Mouse (Mus musculus) myocyte (in vitro differentiated cells): ENCODE data around the gene Zfp69. TPM values are rescaled to one million over a fixed set of nuclear protein-coding genes. Genes with fewer than 3 reads are reported as not detected.

Experiments used
- H3K27me3 ChIP-seq: one replicate; pipeline ENCODE4 v1.6.1; 2011; ENCODE audit not compliant: control insufficient read depth, insufficient read depth, insufficient read length
- H3K36me3 ChIP-seq: one replicate; pipeline ENCODE4 v1.6.1; 2011; ENCODE audit not compliant: control insufficient read depth, insufficient read depth
- H3K4me2 ChIP-seq: one replicate; pipeline ENCODE4 v1.6.1; 2011; ENCODE audit warnings: low read depth, control low read depth
- H3K4me3 ChIP-seq: one replicate; pipeline ENCODE4 v1.5.1; 2011; ENCODE audit warnings: mild to moderate bottlenecking, control low read depth, moderate library complexity
- H3K79me2 ChIP-seq: one replicate; pipeline ENCODE4 v1.6.1; 2011; ENCODE audit not compliant: control insufficient read depth, insufficient read depth
- H3ac ChIP-seq: one replicate; pipeline ENCODE4 v1.6.1; 2011; ENCODE audit not compliant: control insufficient read depth, insufficient read length
- CEBPB ChIP-seq: IDR thresholded peaks from 2 replicates; pipeline ENCODE4 v1.6.1; 2011; ENCODE audit warnings: mild to moderate bottlenecking, moderate library complexity; ENCODE audit not compliant: poor library complexity, insufficient read depth, severe bottlenecking
- E2F4 ChIP-seq: IDR thresholded peaks from one replicate; pipeline ENCODE4 v1.6.1; 2011; ENCODE audit warnings: mild to moderate bottlenecking, control low read depth, moderate library complexity; ENCODE audit not compliant: insufficient read depth
- MAX ChIP-seq: IDR thresholded peaks from one replicate; pipeline ENCODE4 v1.6.1; 2011; ENCODE audit warnings: low read depth, mild to moderate bottlenecking, control low read depth
- MYOD1 ChIP-seq, 3 experiments: IDR thresholded peaks; one replicate each; pipeline ENCODE4 v1.6.1; 2011; ENCODE audit warnings: control low read depth in 2 of 3, low read depth in 2 of 3, mild to moderate bottlenecking in 2 of 3, moderate library complexity in 1 of 3; ENCODE audit not compliant: insufficient read length in 2 of 3, control insufficient read depth in 1 of 3
- MYOG ChIP-seq, 3 experiments: IDR thresholded peaks; one replicate each; pipeline ENCODE4 v1.6.1; 2011; ENCODE audit warnings: control low read depth in 2 of 3, low read depth in 2 of 3, mild to moderate bottlenecking in 2 of 3; ENCODE audit not compliant: insufficient read length in 2 of 3, control insufficient read depth in 1 of 3, insufficient read depth in 1 of 3
- POLR2A ChIP-seq: IDR thresholded peaks from one replicate; pipeline ENCODE4 v1.6.1; 2011; ENCODE audit warnings: low read depth, mild to moderate bottlenecking, control low read depth, moderate library complexity; ENCODE audit not compliant: insufficient read length
- POLR2AphosphoS2 ChIP-seq: IDR thresholded peaks from one replicate; pipeline ENCODE4 v1.6.1; 2011; ENCODE audit warnings: low read depth, control low read depth; ENCODE audit not compliant: insufficient read length
- REST ChIP-seq: IDR thresholded peaks from one replicate; pipeline ENCODE4 v1.6.1; 2011; ENCODE audit warnings: mild to moderate bottlenecking, control low read depth, moderate library complexity; ENCODE audit not compliant: insufficient read depth, insufficient read length
- SRF ChIP-seq: IDR thresholded peaks from one replicate; pipeline ENCODE4 v1.6.1; 2011; ENCODE audit warnings: low read depth; ENCODE audit not compliant: control insufficient read depth, insufficient read length
- TCF12 ChIP-seq: IDR thresholded peaks from one replicate; pipeline ENCODE4 v1.6.1; 2011; ENCODE audit warnings: mild to moderate bottlenecking, control low read depth; ENCODE audit not compliant: poor library complexity, insufficient read depth, severe bottlenecking
- TCF3 ChIP-seq: IDR thresholded peaks from one replicate; pipeline ENCODE4 v1.6.1; 2011; ENCODE audit warnings: low read depth, control low read depth; ENCODE audit not compliant: insufficient read length
- USF1 ChIP-seq: IDR thresholded peaks from one replicate; pipeline ENCODE4 v1.6.1; 2011; ENCODE audit warnings: low read depth, mild to moderate bottlenecking, control low read depth, moderate library complexity
- polyA plus RNA-seq: library from polyadenylated mRNA; unstranded; fragments of >200 nt; fragmentation: generic; extraction: Trizol; gene quantifications from one replicate; pipeline ENCODE4 v1.2.1, GENCODE M21; 2012; ENCODE audit warnings: missing spikeins

Zfp69 gene
- polyA plus RNA-seq, 1 experiment, result 0.61 TPM

DNA sequence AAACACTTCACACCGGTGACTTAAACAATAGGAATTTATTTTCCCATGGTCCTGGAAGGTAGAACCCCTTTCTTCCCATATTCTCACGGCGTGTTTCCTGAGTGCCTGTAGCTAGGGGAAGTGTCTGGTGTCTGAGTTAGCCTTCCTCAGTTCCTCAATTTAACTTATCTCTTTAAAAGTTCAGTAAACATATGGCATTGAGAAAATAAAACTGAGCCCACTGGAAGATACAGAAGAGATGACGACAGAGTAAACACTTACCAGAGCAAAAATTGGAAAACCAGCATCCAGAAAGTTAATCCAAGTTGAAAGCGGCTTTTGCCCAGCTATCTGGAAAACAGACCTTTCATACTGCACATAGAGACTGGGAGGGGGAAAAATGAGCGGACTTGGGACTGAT, 664 bp upstream of the Zfp69 start:
- TF ChIP-seq POLR2A (no peak), TCF12 (no peak), CEBPB (no peak), POLR2AphosphoS2 (no peak), TCF3 (no peak), MAX (no peak)
- no peak overlapping the region for H3ac ChIP-seq
- no peaks in the 10 kb centered on the region for H3K79me2 ChIP-seq
- peak overlapping the region; percentile 49 for H3K4me3 ChIP-seq
- peak overlapping the region; percentile 93 for H3K4me2 ChIP-seq
- no peaks in the 10 kb centered on the region for H3K27me3 ChIP-seq
- peaks cover 4% of the 10 kb centered on the region for H3K36me3 ChIP-seq

DNA sequence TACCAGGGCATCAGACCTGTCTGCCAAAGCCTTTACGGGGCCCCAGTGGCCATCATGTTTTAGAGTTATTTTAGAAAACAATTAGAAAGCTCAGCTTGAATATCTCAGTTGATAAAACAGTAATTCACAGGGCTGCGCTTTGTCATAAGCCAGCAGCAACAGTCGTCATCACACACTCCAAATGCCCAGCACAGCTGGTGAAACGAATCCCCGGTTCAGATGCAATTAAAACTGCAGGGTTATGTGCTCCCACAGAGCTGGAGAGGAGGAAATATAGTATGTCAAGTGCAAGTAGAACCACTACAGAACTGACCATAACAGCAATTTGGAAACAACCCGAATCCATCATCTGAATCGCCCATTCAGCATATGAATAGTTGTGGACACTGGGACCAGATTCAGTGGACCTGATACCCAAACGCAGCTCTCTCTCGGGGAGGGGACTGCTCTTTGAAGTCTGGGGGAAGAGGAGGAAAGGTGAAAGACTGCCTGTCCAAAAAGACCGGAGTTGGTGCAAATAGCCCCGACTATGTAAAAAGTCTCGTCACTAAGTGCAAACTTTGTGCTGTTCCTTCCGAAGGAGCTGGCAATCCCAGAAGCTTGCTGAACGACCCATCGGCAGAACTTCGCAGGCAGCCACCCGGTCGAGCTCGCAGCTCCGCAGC, 604 bp downstream of the Zfp69 start:
- H3K4me3 ChIP-seq, result peak overlapping the region; percentile 49
- peak overlapping the region; percentile 100 for H3K4me2 ChIP-seq
- H3ac ChIP-seq, result peak overlapping the region; percentile 37
- H3K36me3 ChIP-seq, result peaks cover 4% of the 10 kb centered on the region
- no peaks in the 10 kb centered on the region for H3K27me3 ChIP-seq
- H3K79me2 ChIP-seq, result no peaks in the 10 kb centered on the region
- TF ChIP-seq TCF12 (no peak), REST (no peak), CEBPB (no peak), MAX (no peak), USF1 (no peak), POLR2AphosphoS2 (no peak), SRF (no peak), MYOD1 (IDR thresholded peaks at IDR 0.05; ENCODE audit: control insufficient read depth in 1 of 3, insufficient read length in 2 of 3, low read depth in 2 of 3) (no peak), TCF3 (no peak)

GRCm38 (mm10) chr4:120948938-120949337, 2.6 kb downstream of the Zfp69 start:
- TF ChIP-seq MYOG (IDR thresholded peaks at IDR 0.05; ENCODE audit: control insufficient read depth in 1 of 3, insufficient read depth in 1 of 3, insufficient read length in 2 of 3, low read depth in 2 of 3), result no peak
- no peak for TF ChIP-seq POLR2AphosphoS2
- no peak for TF ChIP-seq REST
- TF ChIP-seq POLR2A, result no peak
- no peak for TF ChIP-seq E2F4
- H3K4me3 ChIP-seq, result no peak overlapping the region
- no peak overlapping the region for H3ac ChIP-seq
- no peak overlapping the region for H3K4me2 ChIP-seq
- peaks cover 4% of the 10 kb centered on the region for H3K36me3 ChIP-seq
- no peaks in the 10 kb centered on the region for H3K79me2 ChIP-seq
- H3K27me3 ChIP-seq, result no peaks in the 10 kb centered on the region

GRCm38 (mm10) chr4:120935006-120935405, 16.5 kb downstream of the Zfp69 start:
- no peaks in the 10 kb centered on the region for H3K79me2 ChIP-seq
- H3K36me3 ChIP-seq, result peaks cover 10% of the 10 kb centered on the region
- no peak overlapping the region for H3K4me2 ChIP-seq
- H3K4me3 ChIP-seq, result no peak overlapping the region
- no peaks in the 10 kb centered on the region for H3K27me3 ChIP-seq
- no peak overlapping the region for H3ac ChIP-seq
- TF ChIP-seq MAX, result no peak
- TF ChIP-seq SRF, result no peak
- TF ChIP-seq MYOD1 (IDR thresholded peaks at IDR 0.05; ENCODE audit: control insufficient read depth in 1 of 3, insufficient read length in 2 of 3, low read depth in 2 of 3), result no peak
- TF ChIP-seq CEBPB, result no peak
- no peak for TF ChIP-seq TCF3
- no peak for TF ChIP-seq REST
- no peak for TF ChIP-seq TCF12
- TF ChIP-seq POLR2A, result no peak
- no peak for TF ChIP-seq USF1
- TF ChIP-seq MYOG (IDR thresholded peaks at IDR 0.05; ENCODE audit: control insufficient read depth in 1 of 3, insufficient read depth in 1 of 3, insufficient read length in 2 of 3, low read depth in 2 of 3), result no peak
- no peak for TF ChIP-seq POLR2AphosphoS2
- TF ChIP-seq E2F4, result no peak

DNA sequence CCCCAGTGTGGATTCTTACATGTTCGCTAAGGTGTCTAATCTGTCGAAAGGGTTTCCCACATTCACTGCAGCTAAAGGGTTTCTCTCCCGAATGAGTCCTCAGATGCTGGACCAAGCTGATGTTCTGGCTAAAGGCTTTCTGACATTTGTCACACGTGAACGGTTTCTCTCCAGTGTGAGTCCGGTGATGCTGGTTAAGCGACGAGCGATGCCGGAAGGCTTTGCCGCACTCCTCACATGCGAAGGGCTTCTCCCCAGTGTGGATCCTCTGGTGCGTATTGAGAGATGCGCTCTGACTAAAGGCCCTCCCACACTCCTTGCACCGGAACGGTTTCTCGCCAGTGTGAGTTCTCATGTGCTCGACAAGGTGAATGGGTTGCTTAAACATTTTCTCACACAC, 20.8 kb downstream of the Zfp69 start:
- TF ChIP-seq TCF3 (no peak), REST (no peak), E2F4 (no peak), MYOG (IDR thresholded peaks at IDR 0.05; ENCODE audit: control insufficient read depth in 1 of 3, insufficient read depth in 1 of 3, insufficient read length in 2 of 3, low read depth in 2 of 3) (no peak), POLR2A (no peak), USF1 (no peak), MAX (no peak), POLR2AphosphoS2 (no peak), SRF (no peak), CEBPB (no peak)
- Histone ChIP-seq H3K27me3 (no peaks in the 10 kb centered on the region), H3K79me2 (no peaks in the 10 kb centered on the region), H3K4me2 (no peak overlapping the region), H3K36me3 (peaks cover 10% of the 10 kb centered on the region), H3ac (no peak overlapping the region), H3K4me3 (no peak overlapping the region)
